Mouse (Mus musculus) gastrocnemius, adult 8-10 months (tissue): ENCODE data around the gene Gpr19. TPM values are rescaled to one million over a fixed set of nuclear protein-coding genes. Genes with fewer than 3 reads are reported as not detected.

Source experiments
- DNase-seq, 2 experiments: peaks; one replicate each; pipeline ENCODE4 v3.0.0; 2022; ENCODE audit warnings: low spot score in 2 of 2
- total RNA-seq, 4 experiments: library from RNA; stranded (reverse); gene quantifications; 2 replicates each; pipeline ENCODE4 v1.2.4; 2022

Gene Gpr19
- total RNA-seq, 4 experiments from 2014 or later = 3.6 to 5.4 (median 4.7) TPM

DNA sequence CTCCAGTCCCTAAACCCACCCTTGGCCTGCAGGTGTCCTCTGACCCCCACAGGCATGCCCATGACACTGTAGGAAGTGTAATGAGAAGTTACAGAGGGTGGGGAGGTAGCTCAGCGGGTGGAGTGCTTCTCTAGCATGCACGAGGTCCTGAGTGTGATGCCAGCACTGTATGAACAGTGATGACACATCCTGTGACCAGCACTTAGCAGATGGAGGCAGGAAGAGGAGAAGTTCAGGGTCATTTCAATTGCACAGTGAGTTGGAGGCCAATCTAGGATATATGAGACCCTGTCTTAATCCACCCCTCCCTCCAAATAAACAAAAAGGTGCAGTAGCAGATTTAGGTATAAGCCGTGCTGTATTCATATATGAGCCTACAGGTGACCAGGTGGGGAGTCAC lies 48.4 kb downstream of the Gpr19 start:
- no peak for DNase-seq

DNA sequence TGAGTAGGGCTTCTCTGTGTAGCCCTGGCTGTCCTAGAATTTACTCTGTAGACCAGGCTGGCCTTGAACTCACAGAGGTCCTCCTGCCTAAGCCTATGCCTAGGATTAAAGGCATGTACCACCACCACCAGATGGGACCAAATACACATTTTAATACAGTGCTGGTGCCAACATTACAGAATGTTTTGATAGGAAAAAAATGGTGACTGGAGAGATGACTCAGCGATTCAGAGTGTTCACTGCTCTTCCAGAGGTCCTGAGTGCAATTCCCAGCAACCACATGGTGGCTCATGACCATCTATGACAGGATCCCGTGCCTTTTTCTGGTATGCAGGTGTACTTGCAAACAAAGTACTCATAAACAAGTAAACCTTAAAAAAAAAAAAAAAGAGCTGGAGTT lies 48.9 kb downstream of the Gpr19 start:
- no peak for DNase-seq

DNA sequence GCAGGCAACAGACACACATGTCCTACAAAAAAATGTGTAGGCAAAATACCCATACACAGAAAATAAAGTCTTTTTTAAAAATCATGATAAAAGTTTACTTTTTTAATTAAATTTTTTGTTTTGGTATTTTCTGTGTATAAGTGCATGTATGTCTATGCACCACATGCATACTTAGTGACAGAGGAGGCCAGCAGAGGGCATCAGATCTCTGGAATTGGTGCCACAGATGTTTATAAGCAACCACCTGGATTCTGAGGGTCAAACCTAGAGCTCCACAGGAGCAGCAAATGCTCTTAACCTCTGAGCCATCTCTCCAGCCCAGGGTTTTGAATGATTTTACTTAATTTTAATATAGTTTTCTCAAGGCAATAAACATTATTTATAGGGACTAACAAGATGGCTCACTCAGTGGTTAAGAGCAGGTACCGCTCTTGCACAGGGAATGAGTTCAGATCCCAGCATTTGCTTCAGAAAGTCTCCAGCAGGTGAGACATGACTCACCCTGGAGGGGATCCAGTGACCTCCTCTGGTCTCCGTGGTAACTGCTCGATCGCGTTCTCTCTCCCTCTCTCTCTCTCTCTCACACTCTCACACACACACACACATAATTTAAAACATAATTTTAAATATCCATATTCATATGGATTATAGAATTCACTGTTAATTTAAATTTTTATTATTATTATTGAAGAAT lies 50.0 kb downstream of the Gpr19 start:
- DNase-seq = no peak

- DNase-seq = no peak
Observed at GRCm38 (mm10) chr6:134847550-134847949, 50.8 kb downstream of the Gpr19 start.

- DNase-seq = no peak
Observed at GRCm38 (mm10) chr6:134846308-134846707, 52.1 kb downstream of the Gpr19 start.

- DNase-seq = no peak
Observed at GRCm38 (mm10) chr6:134845726-134846125, 52.7 kb downstream of the Gpr19 start.

GRCm38 (mm10) chr6:134840346-134840745 lies 58.0 kb downstream of the Gpr19 start:
- DNase-seq = no peak

DNA sequence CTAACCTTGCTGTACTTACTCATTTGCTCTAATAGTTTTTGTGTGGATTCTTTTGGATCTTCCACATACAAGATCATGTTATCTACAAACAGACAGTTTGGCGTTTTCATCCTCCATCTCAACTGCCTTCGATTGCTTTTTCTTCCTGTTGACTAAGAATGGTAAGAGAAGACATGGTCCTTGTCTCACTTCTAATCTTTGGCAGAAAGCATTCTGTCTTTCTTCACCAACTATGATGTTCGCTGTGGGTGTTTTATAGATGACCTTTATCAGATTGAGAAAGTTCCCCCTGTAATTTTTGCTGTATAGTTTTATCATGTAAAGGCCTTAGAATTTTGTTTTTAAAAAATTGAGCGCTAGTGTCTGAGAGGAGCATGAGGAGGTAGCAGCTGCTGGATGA lies 60.3 kb downstream of the Gpr19 start:
- no peak for DNase-seq

DNA sequence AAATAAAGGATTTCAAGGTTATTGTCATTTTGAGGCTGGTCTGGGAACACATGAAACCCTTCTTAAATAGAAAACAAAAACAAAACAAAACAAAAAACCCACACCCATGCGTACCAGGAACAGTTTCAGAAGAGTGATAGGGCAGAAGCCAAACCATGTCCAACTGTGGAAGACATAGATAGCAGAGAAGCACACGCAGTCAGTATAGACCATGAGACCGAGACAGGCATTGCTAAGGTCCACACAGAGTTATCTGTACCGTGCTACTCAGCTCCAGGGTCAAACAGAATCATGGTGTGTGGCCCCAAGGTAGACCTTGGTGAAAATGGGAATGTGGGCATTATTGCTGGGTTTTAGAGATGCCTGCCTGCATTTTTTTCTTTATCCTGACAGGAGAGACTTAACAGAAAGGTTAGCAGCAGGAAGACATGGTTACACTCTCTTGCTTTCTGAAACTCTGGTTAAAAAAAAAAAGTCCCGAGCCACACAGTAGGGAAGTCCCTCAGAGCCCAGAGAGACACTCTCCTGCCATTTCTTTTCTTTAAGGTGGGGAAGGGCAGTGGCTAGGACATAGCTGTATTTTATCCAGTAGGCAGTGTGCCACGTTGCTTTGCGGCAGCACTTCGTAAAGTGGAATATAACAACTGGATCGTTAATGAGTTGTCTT lies 63.7 kb downstream of the Gpr19 start:
- DNase-seq = no peak

DNA sequence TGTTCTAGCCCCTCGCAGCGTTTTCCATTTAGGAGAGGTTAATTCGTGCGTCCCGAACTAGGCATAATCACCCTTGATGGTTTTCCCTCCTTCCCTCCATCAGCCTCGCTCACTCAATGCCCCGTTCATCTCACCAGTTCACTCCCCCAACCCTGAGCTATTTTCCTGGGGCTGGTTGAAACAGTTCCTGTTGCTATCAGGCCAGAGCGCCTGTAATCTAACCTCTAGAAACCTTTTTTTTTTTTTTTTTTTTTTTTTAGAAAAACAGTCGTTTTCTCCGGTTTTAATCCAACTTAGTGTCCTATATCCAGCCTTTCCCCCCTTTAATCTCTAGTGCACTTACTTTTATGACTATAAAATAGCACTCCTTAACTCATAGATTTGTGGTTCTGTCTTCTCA lies 67.6 kb downstream of the Gpr19 start:
- DNase-seq = no peak

GRCm38 (mm10) chr6:134829786-134830700 lies 68.3 kb downstream of the Gpr19 start, which contains the start of gene Crebl2:
TSS of gene Crebl2 (plus strand) at chr6:134830154.
- peak; percentile 100 for DNase-seq

- no peak for DNase-seq
Observed at GRCm38 (mm10) chr6:134822844-134823243, 75.5 kb downstream of the Gpr19 start.

GRCm38 (mm10) chr6:134820411-134820810 lies 78.0 kb downstream of the Gpr19 start:
- DNase-seq = no peak

DNA sequence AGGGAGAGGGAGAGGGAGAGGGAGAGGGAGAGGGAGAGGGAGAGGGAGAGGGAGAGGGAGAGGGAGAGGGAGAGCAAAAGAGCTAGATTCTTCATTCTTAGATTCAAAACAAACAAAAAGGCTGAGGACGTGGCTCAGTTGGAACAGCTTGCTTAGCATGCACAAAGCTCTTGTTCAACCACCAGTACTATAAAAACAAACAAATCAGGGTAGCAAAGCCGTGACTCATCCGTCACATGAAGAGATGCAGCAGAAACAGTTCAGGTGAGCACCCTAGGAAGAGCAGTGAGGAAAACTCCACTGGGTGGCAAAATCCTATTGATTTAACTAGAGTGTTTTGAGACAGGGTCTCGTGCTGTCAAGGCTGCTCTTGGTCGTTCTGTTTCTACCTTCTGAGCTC lies 78.6 kb downstream of the Gpr19 start:
- no peak for DNase-seq

Other genes starting within 250 kb of the Gpr19 start
- 10 to 100 TPM; 14.4 to 18.5 (median 15.8) TPM for gene Dusp16, start 106.0 kb downstream of the Gpr19 start, total RNA-seq
- 10 to 100 TPM; 11.1 to 14.2 (median 12.4) TPM for gene Crebl2, start 68.4 kb downstream of the Gpr19 start, total RNA-seq
- 10 to 100 TPM; 30.9 to 37.5 (median 33.1) TPM for gene Cdkn1b, start 21.8 kb upstream of the Gpr19 start, total RNA-seq
- 1 to 10 TPM; 1.0 to 1.7 (median 1.4) TPM for gene Apold1, start 83.1 kb upstream of the Gpr19 start, total RNA-seq
- gene Ddx47, start 113.0 kb upstream of the Gpr19 start, total RNA-seq = 10 to 100 TPM; 23.7 to 25.3 (median 24.7) TPM
- gene Gprc5a, start 167.1 kb upstream of the Gpr19 start, total RNA-seq = under 1 TPM; 0.13 to 0.73 (median 0.27) TPM
- gene Gprc5d, start 219.7 kb upstream of the Gpr19 start, total RNA-seq = not detected